Mouse (Mus musculus): Measurements from ENCODE around the gene Zfp46.

The Zfp46 gene

GRCm38 (mm10) chr4:136266716-136267343 is 17.7 kb upstream of the Zfp46 start:
- peak; percentile 65 for DNase-seq (ENCODE audit: low read depth, low spot score)

- no peak for DNase-seq (ENCODE audit: low read depth, low spot score)
Observed at GRCm38 (mm10) chr4:136268912-136269311, 15.6 kb upstream of the Zfp46 start.

- DNase-seq (ENCODE audit: low read depth, low spot score), result no peak
Observed at GRCm38 (mm10) chr4:136270648-136271047, 13.8 kb upstream of the Zfp46 start.

GRCm38 (mm10) chr4:136281097-136281496 is 3.4 kb upstream of the Zfp46 start:
- no peak for DNase-seq (ENCODE audit: low read depth, low spot score)

GRCm38 (mm10) chr4:136281611-136282010 is 2.9 kb upstream of the Zfp46 start:
- no peak for DNase-seq (ENCODE audit: low read depth, low spot score)

GRCm38 (mm10) chr4:136282621-136283480 is 1.6 kb upstream of the Zfp46 start:
- DNase-seq (ENCODE audit: low read depth, low spot score), result no peak

- DNase-seq (ENCODE audit: low read depth, low spot score), result peak; percentile 22
Observed at GRCm38 (mm10) chr4:136283783-136284182, 700 bp upstream of the Zfp46 start.

- DNase-seq (ENCODE audit: low read depth, low spot score), result no peak
Observed at GRCm38 (mm10) chr4:136284891-136285290, 408 bp downstream of the Zfp46 start.

GRCm38 (mm10) chr4:136285348-136285810 is 896 bp downstream of the Zfp46 start:
- DNase-seq (ENCODE audit: low read depth, low spot score), result peak; percentile 98

- DNase-seq (ENCODE audit: low read depth, low spot score), result peak; percentile 97
Observed at GRCm38 (mm10) chr4:136285811-136286371, 1.4 kb downstream of the Zfp46 start.

GRCm38 (mm10) chr4:136289918-136290780 is 5.7 kb downstream of the Zfp46 start:
- no peak for DNase-seq (ENCODE audit: low read depth, low spot score)

- no peak for DNase-seq (ENCODE audit: low read depth, low spot score)
Observed at GRCm38 (mm10) chr4:136290781-136291595, 6.5 kb downstream of the Zfp46 start.

GRCm38 (mm10) chr4:136291692-136292091 is 7.2 kb downstream of the Zfp46 start:
- no peak for DNase-seq (ENCODE audit: low read depth, low spot score)

GRCm38 (mm10) chr4:136295941-136296340 is 11.5 kb downstream of the Zfp46 start:
- DNase-seq (ENCODE audit: low read depth, low spot score), result no peak

GRCm38 (mm10) chr4:136302462-136302861 is 18.0 kb downstream of the Zfp46 start:
- no peak for DNase-seq (ENCODE audit: low read depth, low spot score)

- DNase-seq (ENCODE audit: low read depth, low spot score), result peak; percentile 69
Observed at GRCm38 (mm10) chr4:136304181-136304580, 19.7 kb downstream of the Zfp46 start.

- no peak for DNase-seq (ENCODE audit: low read depth, low spot score)
Observed at GRCm38 (mm10) chr4:136308355-136308754, 23.9 kb downstream of the Zfp46 start.

GRCm38 (mm10) chr4:136309780-136310179 is 25.3 kb downstream of the Zfp46 start:
- peak; percentile 88 for DNase-seq (ENCODE audit: low read depth, low spot score)

- peak; percentile 96 for DNase-seq (ENCODE audit: low read depth, low spot score)
Observed at GRCm38 (mm10) chr4:136310229-136311041, 26.0 kb downstream of the Zfp46 start, which contains the start of gene Hnrnpr. Gene Hnrnpr, plus strand, starts transcription at chr4:136310942.
